Mouse (Mus musculus): ENCODE measurements at regions not wholly inside any gene's neighbourhood (a gene's known extent, or its start where the extent isn't known, plus 50 kb on each side); places are given as distances from the start of the nearest gene placed in this dataset.
"Not testable (repeated sequence)": the region's sequence is repeated elsewhere in the genome, so short reads cannot be mapped to it uniquely, and the experiment has no call there.

DNA sequence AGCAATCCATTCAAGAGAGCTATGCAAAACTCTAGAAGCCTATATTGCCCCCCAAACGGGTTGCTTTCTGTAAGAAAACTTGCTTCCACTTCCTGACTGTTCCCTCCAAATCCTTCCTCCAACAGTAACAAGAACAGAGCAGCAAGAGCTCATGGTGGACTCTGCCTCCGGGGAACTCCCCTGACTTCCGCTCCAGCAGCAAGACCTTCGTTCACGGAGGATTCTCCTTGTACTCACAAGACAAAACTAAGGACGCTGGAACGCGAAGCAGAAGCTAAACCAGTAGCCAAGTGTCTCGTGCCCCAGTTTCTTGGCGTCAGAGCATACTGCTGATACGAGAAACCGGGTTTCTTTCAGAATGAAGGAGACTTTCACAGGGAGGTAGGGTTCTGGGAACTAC, 50.7 kb downstream of the H2al2a start:
- Histone ChIP-seq H3K4me1 (ENCODE audit: control insufficient read depth, insufficient read depth, low read length) (0 out of 2 replicates have a peak, but pooled peaks cover 2% of the 10 kb centered on the region), H3K4me3 (ENCODE audit: insufficient read depth, low read length) (no peak overlapping the region), H3K27ac (ENCODE audit: insufficient read depth, low read length) (no peak overlapping the region)
- TF ChIP-seq CTCF (IDR thresholded peaks at IDR 0.05; ENCODE audit: extremely low read depth, insufficient read depth, low read length): no peak
- TF ChIP-seq POLR2A (IDR thresholded peaks at IDR 0.05; ENCODE audit: extremely low read depth, insufficient read depth, low read length): no peak

DNA sequence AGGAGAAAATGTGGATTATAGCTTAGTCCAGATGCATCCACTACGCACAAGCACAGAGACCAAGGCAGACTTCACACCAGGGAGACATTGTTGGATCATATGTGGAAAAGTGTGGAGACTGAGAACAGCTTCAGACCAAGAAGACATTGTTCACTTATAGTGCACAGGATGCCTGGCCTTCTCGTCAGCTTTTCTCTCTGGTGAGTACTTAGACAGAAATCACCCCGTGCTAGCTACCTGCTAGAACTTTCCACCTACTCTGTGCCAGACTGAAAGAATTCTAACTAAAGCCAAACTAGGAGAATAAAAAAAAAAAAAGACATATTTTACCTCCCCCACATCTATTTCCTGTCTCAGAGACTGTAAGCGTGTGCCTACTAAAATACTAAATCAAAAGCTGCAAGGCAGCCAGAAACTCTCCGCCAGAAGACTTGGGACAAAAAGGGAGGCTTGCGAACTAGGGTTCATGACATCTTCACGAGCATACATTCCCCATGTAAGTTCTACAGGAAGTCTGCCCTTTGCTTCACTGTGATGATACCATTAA, 51.3 kb downstream of the H2al2a start:
- 0 out of 2 replicates have a peak, but pooled peaks cover 2% of the 10 kb centered on the region for H3K4me1 ChIP-seq (ENCODE audit: control insufficient read depth, insufficient read depth, low read length)
- TF ChIP-seq POLR2A (IDR thresholded peaks at IDR 0.05; ENCODE audit: extremely low read depth, insufficient read depth, low read length) (no peak), CTCF (IDR thresholded peaks at IDR 0.05; ENCODE audit: extremely low read depth, insufficient read depth, low read length) (no peak)
- no peak overlapping the region for H3K4me3 ChIP-seq (ENCODE audit: insufficient read depth, low read length)
- no peak overlapping the region for H3K27ac ChIP-seq (ENCODE audit: insufficient read depth, low read length)

GRCm38 (mm10) chr2:17943506-17943905, 53.3 kb downstream of the H2al2a start:
- no peak overlapping the region for H3K27ac ChIP-seq (ENCODE audit: insufficient read depth, low read length)
- H3K4me3 ChIP-seq (ENCODE audit: insufficient read depth, low read length): no peak overlapping the region
- H3K4me1 ChIP-seq (ENCODE audit: control insufficient read depth, insufficient read depth, low read length): 0 out of 2 replicates have a peak, but pooled peaks cover 2% of the 10 kb centered on the region
- no peak for TF ChIP-seq CTCF (IDR thresholded peaks at IDR 0.05; ENCODE audit: extremely low read depth, insufficient read depth, low read length)

DNA sequence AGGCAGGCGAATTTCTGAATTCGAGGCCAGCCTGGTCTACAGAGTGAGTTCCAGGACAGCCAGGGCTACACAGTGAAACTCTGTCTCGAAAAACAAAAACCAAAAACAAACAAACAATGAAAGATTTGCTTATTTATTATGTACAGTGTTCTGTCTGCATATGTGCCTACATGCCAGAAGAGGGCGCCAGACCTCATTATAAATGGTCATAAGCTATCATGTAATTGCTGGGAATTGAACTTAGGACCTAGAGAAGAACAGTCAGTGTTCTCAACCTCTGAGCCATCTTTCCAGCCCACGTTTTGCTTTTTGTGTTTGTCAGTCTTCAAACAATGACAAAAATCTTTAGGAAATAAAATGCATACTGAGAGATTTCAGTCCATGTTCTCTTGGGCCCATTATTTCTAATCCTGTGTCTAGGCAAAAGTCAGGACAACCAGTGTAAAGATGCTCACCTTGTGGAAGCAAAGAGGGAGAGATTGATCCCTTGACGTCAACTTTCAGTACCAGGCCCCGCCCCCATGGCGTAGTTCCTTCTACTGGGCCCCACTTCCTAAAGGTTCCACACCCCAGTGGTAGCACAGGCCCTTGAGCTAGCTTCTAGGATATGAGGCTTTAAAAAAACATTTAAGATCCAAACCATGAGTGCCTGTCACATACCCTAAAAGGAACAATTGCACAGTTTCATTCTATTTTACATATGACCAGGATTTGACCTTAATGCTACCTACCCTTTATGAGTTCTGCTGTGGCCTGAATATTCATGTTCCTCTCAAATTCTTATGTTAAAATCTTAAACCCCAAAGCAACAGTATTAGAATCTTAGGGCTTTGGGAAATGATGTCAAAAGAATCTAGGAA, 54.0 kb downstream of the H2al2a start:
- TF ChIP-seq CTCF (IDR thresholded peaks at IDR 0.05; ENCODE audit: extremely low read depth, insufficient read depth, low read length) (no peak; the same call in 1 of the 2 replicates), POLR2A (IDR thresholded peaks at IDR 0.05; ENCODE audit: extremely low read depth, insufficient read depth, low read length) (no peak)

DNA sequence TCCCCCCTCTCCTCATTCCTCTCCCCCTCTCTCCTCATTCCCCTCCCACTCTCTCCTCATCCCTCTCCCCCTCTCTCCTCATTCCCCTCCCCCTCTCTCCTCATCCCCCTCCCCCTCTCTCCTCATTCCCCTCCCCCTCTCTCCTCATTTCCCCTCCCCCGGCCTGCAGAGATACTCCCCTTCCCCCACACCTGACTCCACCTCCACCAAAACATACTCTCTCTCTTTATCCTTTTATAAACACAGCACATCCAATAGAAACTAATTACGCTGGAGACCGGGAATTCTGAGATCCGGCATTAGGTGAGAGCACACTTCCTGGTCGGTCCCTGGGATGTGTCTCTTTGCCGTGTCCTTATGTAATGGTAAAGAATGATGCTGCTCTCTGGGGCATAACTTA, 54.8 kb downstream of the H2al2a start:
- Histone ChIP-seq H3K4me1 (ENCODE audit: control insufficient read depth, insufficient read depth, low read length) (0 out of 2 replicates have a peak, but pooled peaks cover 2% of the 10 kb centered on the region), H3K4me3 (ENCODE audit: insufficient read depth, low read length) (no peak overlapping the region), H3K27ac (ENCODE audit: insufficient read depth, low read length) (no peak overlapping the region)
- TF ChIP-seq CTCF (IDR thresholded peaks at IDR 0.05; ENCODE audit: extremely low read depth, insufficient read depth, low read length): no peak
- TF ChIP-seq POLR2A (IDR thresholded peaks at IDR 0.05; ENCODE audit: extremely low read depth, insufficient read depth, low read length): no peak

More for the DNA sequence above, 54.0 kb downstream of the H2al2a start:
- no peak overlapping the region for H3K27ac ChIP-seq (ENCODE audit: insufficient read depth, low read length)
- no peak overlapping the region for H3K4me3 ChIP-seq (ENCODE audit: insufficient read depth, low read length)
- H3K4me1 ChIP-seq (ENCODE audit: control insufficient read depth, insufficient read depth, low read length): 0 out of 2 replicates have a peak, but pooled peaks cover 2% of the 10 kb centered on the region

DNA sequence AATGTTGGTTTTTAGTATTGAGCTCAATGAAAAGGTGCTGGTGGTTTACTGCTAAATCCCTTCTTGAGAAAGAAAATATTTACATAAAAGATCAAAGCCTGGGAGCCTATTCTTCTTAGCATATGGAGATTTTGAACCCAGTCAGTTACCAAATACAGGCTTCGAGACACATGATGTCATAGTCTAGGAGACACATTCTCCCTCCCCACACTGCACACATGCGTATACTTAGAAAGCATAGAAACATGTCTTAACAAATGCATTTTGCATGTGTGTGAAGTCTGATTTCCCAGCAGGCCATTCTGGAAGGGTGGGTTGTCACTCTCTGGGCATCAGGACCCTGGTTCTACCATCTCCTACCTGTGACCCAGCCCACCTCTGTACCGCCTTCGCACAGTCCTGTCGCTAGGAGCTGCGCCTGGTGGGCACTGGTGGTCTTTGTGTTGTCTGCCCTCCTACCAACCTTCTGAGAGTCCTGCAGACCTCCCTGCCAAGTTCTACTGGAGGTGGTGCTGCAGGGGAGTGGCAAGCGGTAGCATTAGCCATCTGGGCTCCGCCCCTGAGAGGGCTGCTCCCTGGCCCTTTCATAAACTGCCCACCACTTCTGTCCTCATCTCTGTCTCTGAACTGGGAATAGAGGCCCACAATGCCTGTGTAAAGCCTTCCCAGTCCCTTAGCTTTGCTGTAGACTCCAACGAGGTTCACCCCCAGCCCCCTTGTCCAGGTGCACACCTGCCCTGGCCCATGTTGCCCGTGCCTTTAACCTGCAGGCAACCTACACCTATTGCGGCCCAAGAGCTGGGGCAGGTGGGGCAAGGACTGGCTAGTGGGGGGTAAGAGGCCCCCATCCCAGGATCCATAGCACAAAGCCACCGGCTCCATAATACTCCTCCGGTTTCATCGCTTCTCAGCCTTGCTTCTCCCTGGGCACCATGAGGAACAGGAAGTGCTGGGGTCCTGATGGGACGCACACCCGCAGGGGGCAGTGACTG, 56.6 kb downstream of the H2al2a start:
- H3K4me1 ChIP-seq (ENCODE audit: control insufficient read depth, insufficient read depth, low read length); H3K4me3 ChIP-seq (ENCODE audit: insufficient read depth, low read length); H3K27ac ChIP-seq (ENCODE audit: insufficient read depth, low read length): not testable (repeated sequence)

DNA sequence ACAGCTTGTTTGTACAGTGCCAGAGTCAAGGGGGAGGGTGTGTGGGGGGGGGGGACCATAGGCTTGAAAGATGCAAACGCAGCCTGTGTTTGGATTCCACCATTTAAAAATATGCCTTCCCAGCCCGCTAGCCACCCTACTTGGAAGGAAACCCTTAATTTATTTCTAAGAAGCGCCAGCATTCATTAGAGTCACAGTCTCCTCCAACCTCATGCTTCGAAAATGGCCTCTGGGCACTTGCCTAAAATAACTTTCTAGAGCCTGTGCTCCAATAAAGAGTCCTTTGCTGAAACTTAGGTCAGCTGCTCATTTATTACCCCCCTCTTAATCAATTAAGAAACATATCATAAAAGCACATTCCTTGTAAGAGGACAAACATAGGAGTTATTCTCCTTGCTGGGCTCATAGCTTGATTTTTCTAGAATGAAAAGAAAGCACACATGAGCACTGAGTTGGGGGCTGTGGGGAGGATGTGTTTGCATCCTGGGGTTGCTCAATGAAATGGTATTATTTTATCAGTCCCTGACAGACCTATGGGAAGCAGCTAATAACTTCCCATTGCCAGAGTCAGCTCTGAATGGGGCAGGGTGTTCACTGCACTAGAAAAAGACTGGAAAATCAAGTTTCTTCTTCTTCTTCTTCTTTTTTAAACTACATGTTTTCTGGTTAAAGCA, 57.4 kb downstream of the H2al2a start:
- Histone ChIP-seq H3K4me3 (ENCODE audit: insufficient read depth, low read length) (no peak overlapping the region), H3K4me1 (ENCODE audit: control insufficient read depth, insufficient read depth, low read length) (no peaks in the 10 kb centered on the region), H3K27ac (ENCODE audit: insufficient read depth, low read length) (no peak overlapping the region)
- no peak for TF ChIP-seq CTCF (IDR thresholded peaks at IDR 0.05; ENCODE audit: extremely low read depth, insufficient read depth, low read length)
- TF ChIP-seq POLR2A (IDR thresholded peaks at IDR 0.05; ENCODE audit: extremely low read depth, insufficient read depth, low read length): no peak

DNA sequence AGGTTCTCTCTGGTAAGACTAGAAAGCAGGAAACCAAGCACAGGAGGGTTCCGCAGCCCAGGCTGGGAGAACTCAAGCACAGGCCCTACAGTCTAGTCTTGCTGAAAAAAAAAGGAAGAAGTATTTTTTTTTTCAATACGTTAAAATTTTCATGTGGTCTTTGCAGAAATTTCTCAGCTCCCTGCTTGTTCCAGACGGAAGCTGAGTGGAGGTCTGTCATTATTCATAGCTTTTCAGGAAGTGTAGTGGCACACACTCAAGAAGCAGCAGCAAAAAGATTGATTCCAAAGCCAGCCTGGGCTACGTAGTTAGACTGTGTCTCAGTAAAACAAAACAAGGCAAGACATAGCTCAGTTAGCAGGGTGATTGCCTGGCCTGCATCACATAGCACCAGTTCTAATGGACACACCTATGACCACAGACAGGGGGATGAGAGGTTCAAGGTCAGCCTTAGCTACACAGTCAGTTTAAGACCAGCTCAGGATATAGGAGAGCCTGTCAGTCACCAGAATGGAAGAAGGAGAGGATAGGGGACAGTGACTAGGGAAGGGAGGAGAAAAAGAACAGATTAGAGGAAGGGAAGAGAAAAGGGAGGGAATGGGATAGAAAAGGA, 60.1 kb downstream of the H2al2a start:
- Histone ChIP-seq H3K4me1 (ENCODE audit: control insufficient read depth, insufficient read depth, low read length) (no peaks in the 10 kb centered on the region), H3K27ac (ENCODE audit: insufficient read depth, low read length) (no peak overlapping the region), H3K4me3 (ENCODE audit: insufficient read depth, low read length) (no peak overlapping the region)
- TF ChIP-seq POLR2A (IDR thresholded peaks at IDR 0.05; ENCODE audit: extremely low read depth, insufficient read depth, low read length) (no peak), CTCF (IDR thresholded peaks at IDR 0.05; ENCODE audit: extremely low read depth, insufficient read depth, low read length) (no peak)

- TF ChIP-seq POLR2A (IDR thresholded peaks at IDR 0.05; ENCODE audit: extremely low read depth, insufficient read depth, low read length): no peak
- no peak for TF ChIP-seq CTCF (IDR thresholded peaks at IDR 0.05; ENCODE audit: extremely low read depth, insufficient read depth, low read length)
- H3K4me3 ChIP-seq (ENCODE audit: insufficient read depth, low read length): no peak overlapping the region
- no peak overlapping the region for H3K27ac ChIP-seq (ENCODE audit: insufficient read depth, low read length)
- H3K4me1 ChIP-seq (ENCODE audit: control insufficient read depth, insufficient read depth, low read length): no peaks in the 10 kb centered on the region
Observed at GRCm38 (mm10) chr2:17935916-17936315, 60.8 kb downstream of the H2al2a start.

Data from cortical plate, adult 2 months (tissue).